Mouse (Mus musculus) 3T3-L1 (cell line): ENCODE data around the gene Gmppa.

Experiments used
- DNase-seq: peaks from one replicate; pipeline ENCODE4 v3.0.0-alpha.2; 2015; ENCODE audit warnings: low read depth, low spot score

Gmppa gene

GRCm38 (mm10) chr1:75455433-75455832 lies 19.7 kb downstream of the Gmppa start:
- DNase-seq: peak; percentile 39

DNA sequence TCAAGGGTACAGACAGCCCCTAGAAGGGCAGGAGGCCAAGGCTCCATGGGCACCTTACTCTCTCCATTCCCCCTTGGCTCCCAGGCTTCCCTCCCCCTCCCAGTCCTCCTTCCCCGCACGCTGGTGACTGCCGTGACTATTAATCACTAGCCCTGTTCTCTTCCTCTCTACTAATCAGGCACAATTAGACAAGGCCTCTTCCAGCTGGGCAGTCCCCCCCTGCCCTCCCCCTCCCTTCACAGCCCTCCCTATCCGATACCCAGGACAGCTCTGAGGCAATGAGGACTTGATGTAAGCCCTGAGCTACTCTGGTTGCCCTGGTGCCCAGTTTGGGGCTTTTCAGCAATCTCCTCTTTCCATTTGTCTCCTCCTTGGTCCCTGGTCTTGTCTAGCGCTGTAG lies 20.2 kb downstream of the Gmppa start:
- no peak for DNase-seq

DNA sequence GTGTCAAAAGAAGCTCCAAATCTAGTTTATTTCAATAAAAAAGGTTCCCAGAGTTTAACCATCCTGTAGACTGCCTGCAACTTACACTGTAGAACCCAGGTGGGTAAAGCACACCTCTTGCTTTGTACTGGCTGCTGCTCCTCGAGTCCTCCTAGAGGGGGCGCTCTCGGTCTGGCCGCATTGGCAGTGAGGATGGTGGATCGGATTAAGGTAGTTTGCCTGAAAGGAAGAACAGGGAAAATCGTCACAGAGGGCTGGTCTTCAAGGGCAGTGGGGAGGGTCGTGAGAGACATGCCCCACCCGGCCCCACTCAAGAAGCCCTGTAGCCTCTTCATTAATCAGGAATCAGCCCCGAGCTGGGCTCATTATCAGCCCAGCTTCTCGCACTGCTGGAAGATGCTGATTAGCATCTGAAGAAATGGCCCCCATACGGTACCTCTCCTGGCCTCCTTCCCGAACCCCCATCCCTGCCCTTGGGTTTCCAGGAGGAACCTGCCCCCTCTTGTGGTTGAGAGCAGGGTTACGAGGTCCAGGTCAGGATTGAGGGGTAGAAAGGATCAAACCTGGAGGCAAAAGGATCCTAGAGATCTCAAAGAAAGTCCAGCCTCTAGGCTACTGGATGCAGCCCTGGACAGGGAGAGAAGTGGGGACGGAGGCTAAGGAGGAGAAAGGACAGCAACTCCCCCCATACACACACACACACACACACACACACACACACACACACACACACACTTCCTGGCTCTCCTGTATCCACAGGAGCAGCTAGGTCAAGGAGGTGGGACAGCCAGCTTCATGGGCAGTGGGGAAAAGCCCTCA lies 21.2 kb downstream of the Gmppa start:
- no peak for DNase-seq

GRCm38 (mm10) chr1:75457710-75458024 lies 21.9 kb downstream of the Gmppa start:
- DNase-seq: peak; percentile 48

DNA sequence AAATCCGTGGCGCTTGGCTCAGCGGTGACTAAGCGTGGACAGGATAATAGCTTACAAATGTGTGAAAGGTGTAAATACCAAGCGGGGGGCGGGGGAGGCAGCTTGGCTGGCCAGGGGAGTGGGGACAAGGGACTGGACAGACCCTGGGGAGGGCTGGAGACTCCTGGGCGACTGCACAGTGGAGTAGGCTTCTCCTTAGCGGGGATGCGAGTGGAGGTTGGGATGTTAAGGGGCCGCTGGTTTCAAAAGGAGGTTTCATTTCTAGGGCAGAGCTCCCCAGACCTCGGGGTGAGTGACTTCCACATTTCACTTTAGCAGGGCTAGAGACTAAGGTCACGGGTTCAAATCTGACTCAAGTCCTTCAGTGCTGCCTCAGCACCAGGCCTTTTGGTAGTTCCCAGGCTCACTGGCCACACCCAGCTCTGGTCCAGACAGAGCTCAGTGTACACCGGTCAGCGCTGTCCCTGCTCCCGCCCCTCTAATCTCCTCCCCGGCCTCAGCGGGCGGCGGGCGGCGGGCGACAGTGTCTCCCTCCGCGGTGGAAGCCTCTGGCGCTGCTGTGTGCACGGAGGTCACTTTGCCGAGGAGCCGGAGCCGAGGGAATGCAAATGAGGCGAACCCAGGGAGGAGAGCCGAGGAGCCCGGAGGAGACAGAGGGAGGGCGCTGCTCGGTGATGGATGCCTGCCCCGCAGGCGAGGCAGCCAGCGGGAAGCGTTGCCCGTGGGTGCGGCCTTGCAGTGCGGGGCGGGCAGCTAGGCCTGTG lies 22.5 kb downstream of the Gmppa start:
- DNase-seq: peak; percentile 50

- DNase-seq: no peak
Measured at GRCm38 (mm10) chr1:75458789-75459684, 23.3 kb downstream of the Gmppa start.

DNA sequence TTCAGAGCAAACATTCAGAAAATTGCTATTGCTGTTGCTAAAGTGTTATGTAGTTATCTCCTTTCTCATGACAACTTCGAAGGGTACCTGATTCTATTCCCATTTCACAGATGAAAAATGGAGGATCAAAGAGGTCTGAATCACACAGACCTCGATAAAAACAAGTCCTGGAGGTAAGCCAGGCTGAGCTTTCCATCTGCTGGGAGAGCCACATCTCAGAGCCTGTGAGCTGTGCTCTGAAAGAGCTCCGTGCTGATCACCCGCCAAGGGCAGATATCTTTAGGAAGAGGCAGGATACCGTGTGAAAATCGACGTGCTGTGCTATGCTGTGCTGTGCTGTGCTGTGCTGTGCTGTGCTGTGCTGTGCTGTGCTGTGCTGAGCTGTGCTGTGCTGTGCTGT lies 24.6 kb downstream of the Gmppa start:
- DNase-seq: no peak

DNA sequence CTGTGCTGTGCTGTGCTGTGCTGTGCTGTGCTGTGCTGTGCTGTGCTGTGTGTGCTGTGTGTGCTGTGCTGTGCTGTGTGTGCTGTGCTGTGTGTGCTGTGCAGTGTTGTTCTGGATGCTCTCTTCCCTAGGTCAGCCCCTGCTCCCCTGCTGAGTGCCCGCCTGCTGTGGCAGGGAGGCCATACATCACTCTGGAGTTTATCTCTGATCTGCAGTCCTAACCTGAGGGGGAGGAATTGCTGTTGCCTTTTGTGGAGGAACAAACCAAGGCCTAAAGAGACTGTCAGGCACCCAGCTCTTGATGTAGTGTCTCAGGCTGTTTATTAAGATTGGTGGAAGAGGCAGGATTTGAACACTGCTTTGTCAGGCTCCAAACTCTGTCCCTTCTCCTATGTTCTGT lies 26.9 kb downstream of the Gmppa start:
- no peak for DNase-seq

DNA sequence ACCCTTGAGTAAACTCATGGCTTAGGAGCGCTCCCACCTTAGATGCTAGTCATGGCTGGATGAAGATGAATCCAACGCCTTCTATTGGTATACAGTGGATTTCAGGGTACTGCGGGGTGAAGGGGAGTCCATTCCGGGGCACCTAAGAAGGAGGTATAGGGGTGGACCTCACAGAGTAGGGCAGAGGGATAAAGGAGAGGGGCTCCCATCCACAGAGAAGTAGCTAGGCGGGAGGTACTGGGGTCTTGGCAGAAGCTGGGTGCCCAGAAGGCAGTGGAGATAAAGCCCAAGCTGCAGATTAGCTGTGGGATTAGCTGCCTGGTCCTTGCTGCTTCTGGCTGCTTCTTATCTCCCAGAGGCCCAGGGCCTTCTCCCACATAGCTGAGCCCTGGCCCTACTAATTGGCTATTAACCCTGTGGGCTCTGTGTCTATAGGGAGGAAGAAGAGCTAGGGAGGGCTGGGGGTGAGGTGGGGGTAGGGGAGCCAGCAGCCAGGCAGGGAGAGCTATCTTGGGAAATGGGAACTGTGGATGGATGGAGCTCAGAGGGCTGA lies 28.0 kb downstream of the Gmppa start:
- DNase-seq: no peak

DNA sequence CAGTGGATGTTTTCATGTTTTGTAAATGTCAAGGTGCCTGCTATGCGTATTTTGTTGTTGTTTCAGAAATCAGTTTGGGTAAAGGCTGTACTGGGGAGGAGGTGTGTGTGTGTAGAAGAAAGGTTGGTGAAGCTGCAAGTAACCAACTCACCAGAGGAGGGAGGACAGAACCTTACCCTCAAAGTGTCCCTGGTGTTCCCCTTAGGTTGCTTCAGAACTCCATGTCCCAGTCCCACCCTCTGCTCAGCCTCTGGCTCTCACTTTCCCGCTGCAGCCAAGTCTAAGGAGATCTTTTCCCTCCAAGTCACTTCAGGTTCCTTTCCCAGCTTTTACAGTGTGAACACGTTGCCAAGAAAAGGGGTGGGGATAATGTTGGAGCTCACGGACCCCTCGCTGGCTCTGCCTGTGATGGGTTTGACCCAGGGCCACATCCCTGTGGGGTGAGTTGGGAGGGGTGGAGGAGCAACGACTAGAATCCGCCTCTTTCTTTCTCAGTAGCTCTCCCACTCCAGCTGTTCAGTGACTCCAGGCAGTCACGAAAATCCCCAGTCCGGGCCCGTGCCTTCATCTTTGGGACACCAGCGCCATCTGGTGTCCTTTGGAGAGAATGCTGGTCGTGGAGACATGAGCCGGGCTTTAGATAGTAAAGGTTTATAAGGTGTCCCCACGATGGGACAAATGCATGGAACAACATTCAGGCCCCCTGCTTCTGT lies 31.6 kb downstream of the Gmppa start:
- DNase-seq: peak; percentile 88

DNA sequence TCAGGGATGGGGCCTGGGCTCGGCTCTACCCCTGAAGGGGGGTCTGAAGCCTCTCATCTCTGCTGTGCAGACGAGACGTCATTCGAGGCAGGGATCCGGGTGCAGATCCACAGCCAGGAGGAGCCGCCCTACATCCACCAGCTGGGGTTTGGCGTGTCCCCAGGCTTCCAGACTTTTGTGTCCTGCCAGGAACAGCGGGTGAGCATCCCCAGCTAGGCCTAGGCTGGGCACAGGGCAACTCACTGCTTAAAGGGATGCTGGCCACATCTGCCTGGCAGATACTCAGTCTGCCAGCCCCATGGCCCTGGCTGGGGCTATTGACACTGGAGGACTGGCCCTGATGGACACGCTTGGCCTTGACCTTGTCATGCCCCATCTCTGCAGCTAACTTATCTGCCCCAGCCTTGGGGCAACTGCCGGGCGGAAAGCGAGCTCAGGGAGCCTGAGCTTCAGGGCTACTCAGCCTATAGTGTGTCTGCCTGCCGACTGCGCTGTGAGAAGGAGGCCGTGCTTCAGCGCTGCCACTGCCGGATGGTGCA lies 33.6 kb downstream of the Gmppa start:
- no peak for DNase-seq

GRCm38 (mm10) chr1:75476441-75476840 lies 40.7 kb downstream of the Gmppa start:
- DNase-seq: no peak

- peak; percentile 77 for DNase-seq
Measured at GRCm38 (mm10) chr1:75477264-75477965, 41.7 kb downstream of the Gmppa start.

- DNase-seq: peak; percentile 54
Measured at GRCm38 (mm10) chr1:75477966-75478290, 42.2 kb downstream of the Gmppa start.

DNA sequence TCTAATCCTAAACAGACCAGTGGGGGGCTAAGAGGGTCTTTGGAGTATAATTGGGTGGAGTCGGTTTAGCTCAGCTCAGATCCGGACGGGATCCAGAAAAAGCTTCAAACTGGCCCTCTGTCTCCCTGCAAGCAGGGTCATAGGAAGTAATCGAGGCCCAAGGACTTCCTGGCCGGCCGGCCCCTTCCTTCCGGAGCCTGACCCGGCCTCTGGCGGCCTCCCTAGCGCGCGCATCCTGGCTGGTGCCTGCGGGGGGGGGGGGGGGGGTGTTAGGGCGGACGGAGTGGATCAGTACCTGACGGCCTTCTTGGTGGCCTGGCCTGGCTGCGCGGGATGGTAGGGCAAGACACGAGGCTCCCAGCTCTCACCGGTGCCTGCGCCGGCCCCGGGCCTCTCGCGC lies 42.8 kb downstream of the Gmppa start:
- DNase-seq: peak; percentile 69

DNA sequence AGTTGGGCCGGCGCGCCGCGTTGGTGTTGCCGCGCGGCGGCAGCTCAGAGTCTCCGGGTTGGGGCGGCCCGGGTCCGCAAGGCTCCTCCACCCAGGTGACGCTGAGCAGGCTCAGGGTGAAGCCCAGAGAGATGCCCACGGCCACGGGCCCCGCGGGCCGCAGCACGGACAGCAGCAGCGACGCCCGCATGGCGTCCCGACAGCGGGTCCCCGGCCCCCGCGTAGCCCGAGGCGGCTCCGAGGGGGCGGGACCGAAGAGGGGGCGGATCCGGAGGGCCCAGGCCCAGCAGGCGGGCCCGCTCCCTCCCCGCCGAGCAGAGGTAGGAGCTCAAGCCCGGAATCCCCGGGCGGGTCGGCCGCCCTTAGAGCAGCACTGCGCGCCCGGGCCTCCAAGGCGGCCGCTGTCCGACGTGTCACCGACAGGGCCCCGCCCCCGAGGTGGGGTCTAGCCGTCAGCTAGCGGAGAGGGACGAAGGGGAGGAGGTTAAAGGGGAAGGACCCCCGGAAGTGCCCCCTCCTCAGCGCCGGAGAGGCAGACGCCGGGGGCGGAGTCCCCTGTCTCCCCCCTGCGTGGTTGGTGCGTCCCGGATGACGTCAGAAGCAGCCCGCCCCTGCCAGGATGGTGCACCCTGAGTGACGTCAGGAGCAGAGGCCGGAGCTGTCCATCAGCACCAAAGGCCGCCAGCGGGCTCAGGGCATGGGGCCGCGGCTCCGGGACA lies 43.3 kb downstream of the Gmppa start, which contains the start of the genes Chpf and Tmem198:
Chpf (minus strand) TSS at position 392 of the 719 bp plus-strand sequence.
Tmem198 (plus strand) TSS at position 617 of the 719 bp plus-strand sequence.
- DNase-seq: peak; percentile 96

DNA sequence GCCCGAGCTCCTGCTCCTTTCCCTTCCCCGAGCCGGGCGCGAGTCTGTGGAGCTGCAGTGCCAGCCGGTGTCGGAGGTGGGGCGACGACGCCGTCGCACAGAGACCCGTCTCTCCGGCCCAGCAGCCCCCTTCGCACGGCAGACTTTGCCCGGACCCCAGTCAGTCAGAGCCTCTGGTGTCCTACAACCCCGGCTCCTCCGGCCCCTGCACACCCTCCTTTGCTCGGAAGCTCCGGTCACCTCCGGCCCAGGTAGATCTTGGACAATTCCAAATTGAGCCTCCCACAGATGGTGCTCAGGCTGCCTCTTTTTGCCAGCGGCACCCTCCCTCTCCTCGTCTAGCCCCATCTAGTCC lies 43.9 kb downstream of the Gmppa start:
- DNase-seq: no peak

DNA sequence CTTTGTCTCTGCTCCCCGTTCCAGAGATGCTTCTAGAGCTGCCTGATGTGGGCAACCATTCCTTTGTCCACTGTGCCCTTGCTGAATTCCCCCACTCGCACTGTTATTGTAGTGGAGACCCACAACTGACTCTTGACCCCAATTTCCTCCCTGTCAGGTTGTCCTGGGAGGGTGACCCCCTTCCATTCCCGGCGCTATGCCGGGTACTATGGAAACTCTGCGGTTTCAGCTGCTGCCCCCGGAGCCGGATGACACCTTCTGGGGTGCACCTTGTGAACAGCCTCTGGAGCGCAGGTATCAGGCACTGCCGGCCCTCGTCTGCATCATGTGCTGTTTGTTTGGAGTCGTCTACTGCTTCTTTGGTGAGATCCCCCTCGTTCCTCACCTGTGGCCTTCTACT lies 44.3 kb downstream of the Gmppa start:
- no peak for DNase-seq

DNA sequence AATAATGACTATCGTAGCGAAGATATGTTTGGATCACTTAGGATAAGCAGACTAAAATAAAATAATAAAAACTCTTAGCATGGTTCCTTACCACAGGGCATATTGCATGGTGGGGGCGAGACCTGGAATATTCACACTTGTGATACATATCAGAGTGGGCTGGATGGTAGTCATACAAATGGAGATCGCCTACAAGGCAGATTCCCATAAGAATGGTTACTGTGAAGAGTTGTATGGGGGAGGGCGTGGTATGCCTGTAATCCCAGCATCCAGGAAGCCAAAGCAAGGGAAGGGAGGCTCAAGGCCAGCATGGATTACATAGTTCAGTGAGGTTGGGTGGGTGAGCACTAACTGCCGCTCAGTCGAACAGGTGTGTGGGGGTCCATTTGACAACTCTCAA lies 45.0 kb downstream of the Gmppa start:
- DNase-seq: no peak

GRCm38 (mm10) chr1:75486561-75486960 lies 50.8 kb downstream of the Gmppa start:
- DNase-seq: no peak
